17 mouse cellular contexts compared by ENCODE assay signal in genomic region chr14:28371651-28372050, GRCm38 (mm10).
"Had no signal": no experiment of that assay in that cellular context is flagged by ENCODE, and none has a peak within 500 bp of the region (broad histone marks: within the 10 kb centered on the region; RNA-seq: fewer than 3 reads in every experiment).

No protein-coding gene starts in this region.

- H3K27me3 ChIP-seq: liver, embryonic 13.5 days; lung, embryonic 15.5 days; megakaryocyte, embryonic 14.5 days had no signal

- H3K4me2 ChIP-seq: liver, embryonic 13.5 days; lung, embryonic 15.5 days; midbrain, embryonic 11.5 days; neural tube, embryonic 13.5 days had no signal

- H3K4me1 ChIP-seq: liver, embryonic 13.5 days; megakaryocyte, embryonic 14.5 days had no signal

- H3K27ac ChIP-seq: left cerebral cortex, adult 2 months; liver, embryonic 13.5 days; lung, embryonic 15.5 days; macrophage; neural tube, embryonic 13.5 days; stomach, postnatal 0 days had no signal

- H3K4me3 ChIP-seq: left cerebral cortex, adult 2 months; liver, embryonic 13.5 days; lung, embryonic 15.5 days; megakaryocyte, embryonic 14.5 days; neural tube, embryonic 13.5 days had no signal

- H3K36me3 ChIP-seq: liver, embryonic 13.5 days; lung, embryonic 15.5 days; neural tube, embryonic 13.5 days had no signal

- DNase-seq: kidney, adult 8-10 months; kidney, postnatal 25 days; liver; liver, embryonic 13.5 days; liver, postnatal 0 days; lung, postnatal 14 days; right cerebral cortex, postnatal 14 days; thymus, adult 2 months; thymus, postnatal 25 days had no signal

- H3K9ac ChIP-seq: liver, embryonic 13.5 days; liver, postnatal 0 days; lung, embryonic 15.5 days; neural tube, embryonic 13.5 days had no signal

- H3K9me3 ChIP-seq: liver, embryonic 13.5 days; lung, embryonic 15.5 days; neural tube, embryonic 13.5 days had no signal

- ATAC-seq: liver, postnatal 0 days; midbrain, embryonic 16.5 days had no signal
